Mouse (Mus musculus) kidney, postnatal 36 days (tissue): ENCODE data around the gene Ghdc.

Experiments used
- DNase-seq, 2 experiments: peaks; one replicate each; pipeline ENCODE4 v3.0.0; 2021 to 2022; ENCODE audit warnings: mixed read lengths in 2 of 2

Gene Ghdc

DNA sequence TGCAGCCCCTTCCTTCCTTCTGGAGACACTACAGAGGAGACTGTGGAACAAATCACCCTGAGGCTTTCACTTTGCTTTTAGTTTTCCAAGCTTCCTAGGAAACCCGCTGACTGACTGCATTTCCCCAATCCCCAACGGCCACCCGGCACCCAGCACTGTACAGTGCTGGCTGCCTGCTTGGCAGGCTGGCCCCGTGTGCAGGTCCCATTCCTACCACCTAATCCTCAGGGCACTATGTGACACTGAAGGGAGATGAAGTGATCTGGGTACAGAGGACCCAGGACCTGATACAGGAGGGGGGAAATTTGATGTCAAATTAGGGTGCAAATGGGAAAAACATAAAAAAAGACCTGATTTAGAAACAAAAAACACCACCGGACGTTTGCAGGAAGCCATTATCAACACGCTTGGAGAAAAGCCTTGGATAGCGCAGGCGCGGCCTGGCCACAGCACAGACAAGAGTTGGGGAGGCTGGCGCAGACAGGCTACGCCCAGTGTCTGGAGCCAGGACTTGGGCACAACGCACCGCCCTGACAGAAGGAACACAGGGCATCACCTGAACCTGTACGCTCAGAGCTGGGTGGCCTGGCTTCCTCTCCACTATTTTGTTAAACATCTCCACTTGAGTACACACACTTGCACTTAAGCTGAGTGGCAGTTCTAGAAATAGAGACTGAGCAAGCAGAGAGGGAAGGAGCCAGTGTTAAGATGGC, 11.2 kb upstream of the Ghdc start:
- DNase-seq, result peak in 1 of 2 experiments; percentile 56

DNA sequence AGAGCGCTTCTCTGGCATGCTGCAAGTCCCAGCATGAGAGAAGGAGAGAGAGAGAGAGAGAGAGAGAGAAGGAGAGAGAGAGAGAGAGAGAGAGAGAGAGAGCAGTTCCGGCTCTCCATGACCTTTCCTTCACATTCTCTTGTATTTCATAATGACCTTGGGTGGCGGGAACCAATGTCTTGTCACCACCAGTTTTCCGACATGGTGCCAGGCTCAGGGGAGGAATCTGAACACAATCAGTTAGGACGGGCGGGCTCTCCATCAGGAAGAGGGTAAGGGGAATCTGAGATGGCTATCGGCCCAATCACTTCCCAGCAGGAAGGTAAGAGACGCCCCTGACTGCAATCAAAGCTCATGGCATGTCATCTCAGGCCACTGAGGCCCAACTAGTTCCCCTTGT, 9.5 kb upstream of the Ghdc start:
- no peak for DNase-seq

DNA sequence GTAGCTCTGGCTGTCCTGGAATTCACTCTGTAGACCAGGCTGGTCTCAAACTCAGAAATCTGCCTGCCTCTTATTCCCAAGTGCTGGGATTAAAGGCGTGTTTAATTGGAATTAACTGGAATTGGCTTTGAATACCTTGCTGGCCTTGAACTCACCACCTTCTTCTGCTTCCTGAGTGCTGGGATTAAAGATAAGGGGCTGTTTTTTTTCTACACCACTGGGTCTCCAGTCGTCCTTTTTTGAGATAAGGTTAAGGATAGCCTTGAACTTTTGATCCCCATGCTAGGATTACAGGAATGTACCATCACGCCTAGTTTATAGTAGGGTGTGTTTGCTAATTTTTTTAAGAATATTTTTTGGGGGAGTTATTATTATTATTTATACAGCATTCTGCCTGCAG, 7.3 kb upstream of the Ghdc start:
- no peak for DNase-seq

DNA sequence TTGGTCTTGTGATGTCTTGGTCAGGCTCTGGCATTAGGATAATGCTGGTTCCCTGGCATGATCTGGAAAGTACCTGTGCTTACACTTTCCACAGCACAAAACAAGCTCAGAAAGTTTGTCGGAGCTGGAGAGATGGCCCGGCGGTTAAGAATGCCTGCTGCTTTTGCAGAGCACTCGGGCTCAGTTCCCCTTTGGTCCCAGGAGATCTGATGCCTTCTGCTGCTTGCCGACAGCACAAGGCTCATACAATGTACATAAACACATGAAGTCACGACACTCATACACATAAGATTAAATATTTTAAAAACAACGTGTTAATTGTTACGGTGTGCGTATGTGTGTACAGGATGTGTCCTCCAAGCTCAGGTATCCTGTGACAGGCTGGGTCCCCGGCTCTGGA, 5.2 kb upstream of the Ghdc start:
- DNase-seq, result no peak

DNA sequence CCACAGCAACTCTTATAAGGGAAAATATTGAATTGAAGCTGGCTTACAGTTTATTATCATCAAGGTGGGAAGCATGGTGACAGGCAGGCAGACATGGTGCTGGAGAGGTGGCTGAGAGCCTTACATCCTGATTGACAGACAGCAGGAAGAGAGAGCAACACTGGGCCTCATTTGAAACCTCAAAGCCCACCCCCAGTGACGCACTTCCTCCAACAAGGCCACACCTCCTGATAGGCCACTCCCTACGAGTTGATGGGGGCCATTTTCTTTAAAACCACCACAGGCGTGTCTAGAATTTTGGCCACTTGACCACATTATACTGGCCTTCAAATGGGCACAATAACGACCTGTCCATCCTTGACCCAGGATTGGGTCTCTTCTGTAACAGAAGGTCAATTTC, 3.5 kb upstream of the Ghdc start:
- DNase-seq, result no peak

DNA sequence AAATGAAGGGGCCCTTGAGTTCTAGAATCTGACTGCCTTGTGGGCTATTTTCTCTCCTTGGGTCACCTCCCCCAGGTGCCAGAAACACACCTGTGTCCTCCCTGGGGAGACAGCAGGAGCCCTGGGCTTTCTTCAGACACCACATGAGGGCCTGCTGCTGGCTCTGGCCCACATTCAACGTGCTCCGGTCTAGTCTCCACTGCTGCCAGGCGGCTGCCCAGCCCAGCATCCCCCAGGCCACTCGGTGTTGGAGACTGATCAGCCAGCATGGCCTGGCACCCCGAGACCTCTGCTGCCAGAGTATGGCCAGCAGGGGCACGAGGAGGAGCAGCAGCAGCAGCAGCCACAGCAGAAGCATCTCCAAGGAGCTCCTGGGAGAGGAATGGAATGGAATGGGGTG, 777 bp downstream of the Ghdc start:
- DNase-seq, result peak in 1 of 2 experiments; percentile 38

DNA sequence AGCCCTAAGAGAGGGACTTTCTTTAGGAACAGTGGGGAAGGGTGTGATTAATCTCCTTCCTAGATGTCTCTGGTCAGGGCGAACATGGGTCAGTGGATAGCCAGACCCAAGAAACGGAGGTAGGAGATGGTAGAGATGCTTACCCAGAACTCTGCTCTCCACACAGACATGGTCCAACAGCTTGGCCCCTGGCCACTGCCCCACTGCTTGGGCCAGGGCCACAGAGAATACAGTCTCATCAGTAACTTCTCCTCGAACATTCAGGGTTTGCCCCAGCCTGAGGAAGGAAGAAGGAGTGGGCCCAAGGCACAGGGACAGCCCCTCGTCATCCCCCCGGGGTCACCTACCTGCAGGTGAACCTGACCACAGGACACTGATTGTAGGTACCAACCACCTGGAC, 2.9 kb downstream of the Ghdc start:
- peak; percentile 54 to 83 for DNase-seq

DNA sequence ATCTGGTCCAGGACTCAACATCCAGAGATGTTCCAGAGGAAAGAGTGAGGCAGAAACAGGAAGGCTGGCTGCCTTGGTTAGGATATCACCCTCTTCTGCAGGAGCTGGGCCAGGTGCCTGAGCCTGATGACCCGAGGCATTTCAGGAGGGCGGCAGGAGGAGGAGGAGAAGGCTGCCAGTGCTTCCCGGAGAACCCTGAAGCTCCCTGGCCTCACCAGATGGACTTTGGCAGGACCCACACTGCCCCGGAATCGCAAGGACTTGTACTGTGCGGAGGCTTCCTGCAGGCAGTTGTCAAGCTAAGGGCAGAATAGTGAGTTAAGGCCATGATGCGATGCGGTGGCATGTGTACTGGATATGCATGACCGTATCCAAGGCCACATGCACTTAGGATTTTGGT, 4.0 kb downstream of the Ghdc start:
- DNase-seq, result peak; percentile 77 to 78

DNA sequence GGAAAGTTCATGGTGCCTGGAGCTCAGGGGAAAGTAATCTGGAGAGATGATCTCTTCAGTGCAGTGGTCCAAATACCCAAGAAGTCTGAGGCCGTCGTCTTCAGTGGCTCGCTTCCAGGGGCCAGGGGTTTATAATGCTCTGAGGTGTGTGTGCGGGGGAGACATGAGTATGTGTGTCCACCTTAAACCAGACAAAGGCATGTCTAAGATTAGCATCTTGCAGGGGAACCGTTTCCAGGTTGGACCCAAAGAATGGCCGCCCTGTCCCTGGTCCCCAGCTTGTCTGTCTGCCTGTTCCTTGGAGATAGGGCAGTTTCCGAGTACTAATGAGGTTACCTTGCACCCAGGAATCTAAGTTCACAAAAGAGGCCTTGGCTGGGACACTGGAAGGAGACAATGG, 7.9 kb downstream of the Ghdc start, which contains the start of gene Hcrt:
Gene Hcrt, minus strand, starts transcription at position 101 of the 400 bp plus-strand sequence.
- DNase-seq, result no peak

DNA sequence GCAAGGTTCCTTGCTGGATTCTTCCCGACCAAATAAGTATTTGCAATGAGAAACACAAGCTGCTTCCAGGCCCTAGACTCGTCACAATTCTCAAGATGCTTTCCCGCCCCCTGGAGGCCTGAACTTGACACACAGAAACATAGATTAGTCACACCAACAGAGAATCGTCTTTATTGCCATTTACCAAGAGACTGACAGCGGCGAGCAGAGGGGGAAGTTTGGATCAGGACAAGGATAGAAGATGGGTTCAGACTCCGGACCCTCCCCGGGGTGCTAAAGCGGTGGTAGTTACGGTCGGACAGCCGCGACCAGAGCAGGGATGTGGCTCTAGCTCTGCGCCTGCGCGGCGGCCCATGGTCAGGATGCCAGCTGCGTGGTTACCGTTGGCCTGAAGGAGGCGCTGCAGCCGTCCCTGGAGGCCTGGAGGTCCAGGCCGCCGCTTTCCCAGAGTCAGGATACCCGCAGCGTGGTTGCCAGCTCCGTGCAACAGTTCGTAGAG, 9.2 kb downstream of the Ghdc start:
- DNase-seq, result peak; percentile 80 to 91

DNA sequence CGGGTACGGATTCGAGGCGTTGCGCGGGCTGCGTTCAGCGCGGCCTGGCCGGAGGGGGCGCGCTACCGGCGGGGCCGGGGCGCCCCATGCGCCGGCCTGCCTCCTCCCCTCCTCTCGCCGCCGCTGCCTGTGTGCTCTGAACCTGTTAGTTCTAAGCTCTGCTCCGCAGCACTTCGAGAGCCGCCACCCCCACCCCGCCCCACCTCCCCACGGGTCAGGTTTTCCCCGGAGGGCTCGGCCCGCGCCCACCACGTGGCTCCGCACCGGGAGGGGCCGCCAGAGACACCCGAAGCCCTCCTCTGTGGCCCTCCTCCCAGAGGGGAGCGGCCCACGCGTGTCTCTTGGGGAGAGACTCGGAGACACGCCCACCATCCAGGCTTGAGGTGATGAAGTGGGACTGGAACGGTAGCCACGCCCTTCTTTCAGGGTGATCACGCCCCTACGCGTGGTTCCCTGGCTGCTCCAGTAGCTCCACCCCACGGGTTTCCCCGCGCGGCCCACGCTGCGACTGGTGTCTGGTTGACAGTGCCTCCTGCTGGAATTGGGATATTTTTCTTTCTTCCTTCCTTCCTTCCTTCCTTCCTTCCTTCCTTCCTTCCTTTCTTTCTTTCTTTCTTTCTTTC, 11.0 kb downstream of the Ghdc start, which contains the start of gene Kcnh4:
Gene Kcnh4, minus strand, starts transcription at position 332 of the 623 bp plus-strand sequence.
- peak; percentile 32 to 68 for DNase-seq

DNA sequence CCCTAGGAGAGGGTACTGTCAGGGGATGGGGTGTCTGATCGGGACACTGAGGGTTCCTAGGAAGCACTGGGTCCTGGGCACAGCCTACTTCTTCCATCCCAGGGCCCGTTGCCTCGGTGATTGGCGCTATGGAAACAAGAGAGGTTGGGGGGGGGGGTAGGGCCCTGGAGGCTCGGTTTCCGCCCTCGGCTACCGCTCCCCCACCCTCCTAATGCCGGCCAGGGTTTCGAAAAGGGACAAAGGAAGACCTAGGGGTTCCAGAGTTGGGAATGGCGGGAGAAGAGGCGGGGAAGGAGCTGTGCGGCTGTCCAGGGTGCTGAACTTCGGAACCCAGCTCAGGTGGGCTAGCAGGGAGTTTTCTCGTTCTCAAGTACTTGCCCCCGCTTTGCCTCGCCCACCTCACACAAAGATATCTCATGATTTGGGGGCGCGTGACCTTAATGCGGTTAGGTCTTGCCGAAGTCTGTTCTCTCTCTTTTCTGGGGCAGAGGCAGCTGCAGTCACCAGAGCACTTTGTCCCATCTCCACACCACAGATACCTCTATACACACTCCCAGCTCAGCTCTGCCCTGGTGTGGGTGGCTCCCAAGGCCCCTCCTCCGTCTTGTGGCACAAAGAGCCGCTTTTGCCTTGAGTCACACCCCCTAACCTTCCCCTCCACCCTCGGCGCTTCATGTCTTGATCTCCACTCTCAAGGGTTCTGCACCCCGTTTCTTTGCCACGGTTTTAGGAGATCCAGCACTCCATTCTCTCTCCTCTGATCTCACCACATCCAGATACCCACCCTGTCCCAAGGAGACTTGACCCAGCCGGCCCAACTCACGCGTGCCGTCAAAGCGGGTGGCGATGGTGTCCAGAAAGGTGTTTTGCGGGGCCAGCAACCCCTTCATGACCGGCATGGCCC, 11.8 kb downstream of the Ghdc start:
- peak; percentile 35 to 80 for DNase-seq

DNA sequence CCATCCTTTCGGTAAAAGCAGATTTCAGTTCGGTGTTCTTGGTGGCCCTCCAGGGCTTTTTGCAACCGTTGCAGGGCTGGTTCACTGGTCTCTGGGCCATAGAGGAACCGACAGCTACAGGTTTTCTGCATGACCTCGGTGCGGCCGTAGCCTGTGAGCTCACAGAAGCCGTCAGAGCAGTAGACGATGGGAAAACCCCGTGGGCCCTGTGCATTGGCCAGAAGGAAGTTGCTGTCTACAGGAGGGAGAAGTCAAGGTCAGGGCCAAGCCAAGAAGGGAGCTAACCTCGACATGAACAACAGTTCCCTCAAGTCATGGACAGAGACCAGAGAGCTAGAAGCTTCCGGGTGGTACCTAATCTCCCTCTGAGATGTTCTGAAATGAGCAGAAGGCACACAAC, 13.2 kb downstream of the Ghdc start:
- DNase-seq, result no peak

DNA sequence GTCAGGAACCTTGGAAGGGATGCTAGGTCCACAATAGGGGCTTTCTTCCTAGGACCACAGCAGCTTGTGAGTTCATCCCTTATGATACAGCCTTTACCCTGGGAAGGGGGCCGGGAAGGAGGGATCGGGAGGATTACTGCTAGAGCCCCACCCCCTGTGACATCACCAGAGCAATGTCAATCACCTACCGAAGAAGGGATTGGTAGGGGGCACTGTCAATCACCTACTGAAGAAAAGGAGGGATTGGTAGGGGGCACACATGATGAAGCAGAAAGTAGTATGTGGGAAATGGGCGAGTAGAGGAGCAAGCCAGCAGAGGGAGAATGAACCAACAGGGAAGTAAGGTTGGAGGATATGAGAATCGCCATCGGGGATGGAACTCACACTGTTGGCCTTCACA, 14.3 kb downstream of the Ghdc start:
- no peak for DNase-seq

DNA sequence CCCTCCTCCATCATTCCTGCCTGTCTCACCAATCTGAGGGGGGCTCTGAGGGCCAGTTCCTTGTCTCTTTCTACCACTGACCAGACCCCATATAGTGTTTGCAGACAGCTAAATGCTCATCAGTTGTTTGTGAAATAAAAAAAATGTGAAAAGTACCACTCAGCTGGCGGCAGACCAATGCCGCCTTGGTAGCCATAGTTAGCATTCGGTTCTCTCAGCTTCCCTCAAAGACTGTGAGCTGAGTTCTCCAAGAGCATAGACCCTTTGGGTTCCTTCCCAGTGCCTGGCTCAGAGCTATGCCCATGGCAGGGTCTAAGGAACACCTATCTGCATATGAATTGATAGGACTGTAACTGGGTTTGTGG, 16.1 kb downstream of the Ghdc start:
- no peak for DNase-seq

DNA sequence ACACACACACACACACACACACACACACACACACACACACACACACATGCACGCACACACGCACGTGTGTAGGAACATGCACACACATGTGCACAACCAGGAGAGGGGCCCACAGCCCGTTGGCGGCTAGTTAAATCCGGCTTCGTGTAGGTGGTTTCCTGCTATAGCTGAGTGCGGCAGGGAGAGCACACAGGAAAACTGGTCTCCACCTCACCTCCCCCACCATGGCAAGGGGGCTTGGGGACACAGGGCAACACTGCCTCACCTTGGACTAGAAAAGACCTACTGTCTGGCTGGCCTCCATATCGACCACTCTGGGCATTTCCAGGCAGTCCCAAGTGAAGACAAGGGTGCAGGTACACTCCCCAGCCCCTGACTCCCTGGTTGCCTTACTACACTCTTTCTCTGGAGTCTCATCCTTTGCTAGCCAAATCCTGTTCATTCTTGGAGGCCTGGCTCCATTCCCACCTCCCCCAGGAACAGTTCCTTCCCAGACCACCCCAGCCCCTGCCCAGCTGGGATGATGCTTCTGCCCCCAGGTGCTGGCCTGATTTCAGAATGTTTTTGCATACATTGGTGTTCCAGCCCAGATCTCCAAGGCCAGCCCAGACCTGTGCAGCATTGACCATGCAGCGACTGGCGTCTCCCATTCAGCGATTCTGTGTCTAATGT, 16.6 kb downstream of the Ghdc start:
- no peak for DNase-seq

DNA sequence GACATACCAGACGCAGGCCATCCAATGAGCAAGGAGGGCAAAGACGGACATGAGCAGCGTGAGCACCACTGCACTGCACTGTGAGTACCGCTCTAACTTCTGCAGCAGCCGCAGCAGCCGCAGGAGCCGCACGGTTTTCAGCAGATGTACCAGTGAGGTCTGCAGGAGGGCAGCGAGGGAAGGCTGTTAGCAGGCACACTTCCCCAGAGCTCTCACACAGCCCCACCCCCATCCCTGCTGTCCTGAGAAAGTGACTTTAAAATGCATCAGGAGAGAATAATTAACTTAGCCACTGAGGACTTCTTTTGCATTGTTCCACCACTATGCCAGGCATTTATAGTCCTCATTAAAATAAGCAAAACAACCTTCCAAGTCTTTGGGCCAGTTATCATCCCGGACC, 18.5 kb downstream of the Ghdc start:
- peak; percentile 30 to 46 for DNase-seq

DNA sequence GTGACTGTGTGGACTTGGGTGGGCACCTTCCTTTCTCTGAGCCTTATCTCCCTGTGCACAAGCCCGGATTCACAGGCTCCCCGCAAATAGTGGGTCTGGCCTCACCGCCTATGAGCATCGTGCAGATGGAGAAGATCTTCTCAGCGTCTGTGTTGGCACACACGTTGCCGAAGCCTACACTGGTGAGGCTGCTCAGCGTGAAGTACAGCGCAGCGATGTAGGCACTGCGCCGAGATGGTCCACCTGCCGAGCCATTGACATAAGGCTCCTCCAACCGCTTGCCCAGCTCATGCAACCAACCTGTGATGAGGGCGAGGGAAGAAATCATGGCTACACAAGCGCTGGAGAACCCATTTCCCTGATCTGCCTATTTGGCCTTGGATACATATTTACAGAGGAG, 20.6 kb downstream of the Ghdc start:
- no peak for DNase-seq

DNA sequence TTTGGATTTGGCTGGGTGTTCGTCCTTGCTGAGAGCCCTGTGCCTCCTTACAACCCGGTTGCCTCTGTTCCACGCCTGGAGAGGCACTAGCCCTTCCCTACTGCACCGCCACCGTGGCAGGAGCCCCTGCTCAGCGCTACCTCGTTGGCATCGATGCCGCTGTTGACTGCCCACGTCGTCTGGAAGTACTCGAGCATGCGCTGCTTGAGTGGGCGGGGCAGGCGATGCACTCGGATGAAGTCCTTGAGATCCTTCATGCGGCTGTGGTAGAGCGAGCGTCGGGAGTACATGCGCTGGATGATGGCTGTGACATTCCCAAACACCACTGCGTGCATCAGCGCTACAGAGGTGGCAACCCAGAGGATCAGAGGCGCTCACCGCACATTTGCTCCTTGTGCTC, 21.3 kb downstream of the Ghdc start:
- DNase-seq, result no peak

DNA sequence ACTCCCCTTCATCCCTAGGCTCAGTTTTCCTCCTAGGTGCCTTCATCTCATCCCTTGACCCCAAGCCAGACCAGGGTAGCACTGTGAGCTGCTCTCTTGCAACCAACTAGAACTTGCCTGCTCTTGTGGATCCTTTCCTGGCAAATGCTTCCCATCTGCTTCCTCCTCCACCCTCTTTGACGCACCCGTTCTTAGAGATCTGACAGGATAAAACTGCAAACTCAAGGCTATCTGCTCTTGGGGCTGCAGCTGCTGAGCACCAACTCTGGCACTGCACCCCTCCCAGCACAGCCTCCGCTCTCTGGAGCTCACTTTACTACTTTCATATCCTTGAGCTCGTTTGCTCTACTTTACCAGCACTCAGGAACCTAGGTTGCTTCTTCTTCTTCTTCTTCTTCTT, 22.1 kb downstream of the Ghdc start:
- DNase-seq, result no peak

DNA sequence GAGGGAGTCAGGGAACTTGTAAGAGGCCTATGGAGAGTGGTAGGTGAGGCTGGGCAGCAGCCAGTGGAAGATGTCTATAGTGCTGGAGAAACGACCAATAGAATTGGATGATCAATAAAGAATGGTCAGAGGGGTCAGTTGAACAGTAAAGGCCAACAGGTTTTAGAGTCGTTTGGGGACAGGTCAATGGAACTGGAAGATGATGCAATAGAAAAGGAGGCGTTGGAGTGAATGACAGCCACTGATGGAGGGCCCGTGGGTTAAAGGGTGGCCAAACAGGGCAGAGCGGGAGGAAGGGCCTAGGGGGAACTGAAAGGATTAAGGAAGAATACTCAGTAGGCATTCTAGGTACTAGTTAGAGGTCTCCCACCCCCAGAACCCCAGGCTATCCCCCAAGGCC, 23.6 kb downstream of the Ghdc start:
- no peak for DNase-seq

DNA sequence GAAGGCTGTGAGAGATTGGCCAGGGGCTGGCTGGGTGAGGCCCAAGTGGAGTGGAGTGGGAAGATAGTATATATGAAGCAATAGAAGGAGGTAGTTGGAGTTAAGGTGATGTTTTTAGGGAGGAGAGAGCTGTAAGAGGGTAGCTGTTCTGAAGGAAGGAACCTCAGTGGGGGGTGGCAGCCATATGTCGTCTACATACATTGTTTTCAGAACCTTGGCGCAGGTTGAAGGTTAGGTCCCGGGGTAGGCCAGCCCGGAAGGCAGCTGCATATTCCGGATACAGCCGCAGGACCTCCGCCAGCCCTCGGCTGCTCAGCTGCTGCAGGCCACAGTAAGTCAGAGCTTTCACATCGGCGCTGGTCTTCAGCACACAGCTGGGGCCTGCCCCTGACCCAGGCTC, 24.2 kb downstream of the Ghdc start:
- no peak for DNase-seq

DNA sequence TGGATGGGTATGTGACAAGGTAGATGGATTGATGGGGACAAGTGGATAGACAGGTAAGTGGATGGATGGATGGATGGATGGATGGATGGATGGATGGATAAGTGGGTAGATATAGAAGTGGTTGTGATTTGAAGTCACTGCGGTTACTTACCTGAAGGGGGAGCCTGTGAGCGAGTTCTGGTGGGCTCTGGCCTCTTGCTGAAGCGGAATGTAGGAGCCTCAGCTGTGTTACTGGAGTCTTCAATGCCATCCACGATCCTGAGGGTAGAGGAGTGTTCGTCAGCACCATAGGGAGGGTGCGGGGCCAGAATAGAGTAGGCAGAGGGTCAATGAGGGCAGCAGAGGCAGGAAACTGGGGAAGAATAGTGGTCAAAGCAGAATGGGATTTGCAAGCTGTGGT, 25.7 kb downstream of the Ghdc start:
- DNase-seq, result peak in 1 of 2 experiments; percentile 67
